Mouse (Mus musculus) stomach, adult 2 months (tissue): ENCODE results near the gene Olfr934. TPM values are rescaled to one million over a fixed set of nuclear protein-coding genes. Genes with fewer than 3 reads are reported as not detected.

Experiments
- polyA plus RNA-seq: library from polyadenylated mRNA; depleted of rRNA; stranded (reverse); fragments of >200 nt; gene quantifications from 2 replicates; pipeline ENCODE4 v1.2.3, GENCODE M21; 2012; rRNA removed

The Olfr934 gene
- polyA plus RNA-seq, result not detected in 2 replicates

DNA sequence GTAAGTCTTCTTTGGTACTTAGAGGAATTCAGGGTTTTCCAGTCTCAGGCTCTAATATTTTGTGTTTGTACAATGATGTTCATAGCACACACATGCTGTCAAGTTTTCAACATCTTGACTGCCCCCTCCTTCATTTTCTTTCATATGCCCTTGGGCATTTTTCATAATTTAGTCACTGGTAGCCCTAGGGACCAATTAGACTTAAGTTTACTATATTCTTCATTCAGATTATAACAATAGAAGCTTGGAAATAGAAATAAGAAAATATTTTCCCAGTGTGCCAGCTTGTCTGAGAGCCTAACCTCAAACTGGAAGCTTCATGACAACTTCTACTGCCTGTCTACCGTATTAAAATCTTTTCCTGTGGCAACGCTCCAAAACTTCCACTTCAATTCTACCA lies at the start of gene Olfr934:
Gene Olfr934, minus strand, starts transcription at position 101 of the 400 bp plus-strand sequence.

DNA sequence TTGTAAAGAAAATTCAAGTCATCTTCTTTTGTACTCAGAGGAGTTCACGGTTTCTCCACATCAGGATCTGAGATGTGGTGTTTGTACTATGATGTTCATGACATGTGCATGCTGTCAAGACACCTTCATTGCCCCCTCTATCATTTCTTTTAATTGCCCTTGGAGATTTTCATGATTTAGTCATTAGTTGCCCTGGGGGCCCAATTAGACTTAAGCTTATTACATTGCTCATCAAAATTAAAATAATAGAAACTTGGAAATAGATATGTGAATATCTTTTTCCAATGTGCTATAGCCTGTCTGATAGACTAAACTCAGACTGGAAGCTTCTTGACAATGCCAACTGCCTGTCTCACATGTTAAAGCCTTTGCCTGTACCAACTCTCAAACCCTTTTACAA lies 35.2 kb upstream of the Olfr934 start, which contains the start of gene Olfr146:
Gene Olfr146, minus strand, starts transcription at position 101 of the 400 bp plus-strand sequence.

GRCm38 (mm10) chr9:38999583-38999982 lies 11.5 kb upstream of the Olfr934 start, which contains the start of gene Olfr935:
Gene Olfr935, minus strand, starts transcription at chr9:38999683.

DNA sequence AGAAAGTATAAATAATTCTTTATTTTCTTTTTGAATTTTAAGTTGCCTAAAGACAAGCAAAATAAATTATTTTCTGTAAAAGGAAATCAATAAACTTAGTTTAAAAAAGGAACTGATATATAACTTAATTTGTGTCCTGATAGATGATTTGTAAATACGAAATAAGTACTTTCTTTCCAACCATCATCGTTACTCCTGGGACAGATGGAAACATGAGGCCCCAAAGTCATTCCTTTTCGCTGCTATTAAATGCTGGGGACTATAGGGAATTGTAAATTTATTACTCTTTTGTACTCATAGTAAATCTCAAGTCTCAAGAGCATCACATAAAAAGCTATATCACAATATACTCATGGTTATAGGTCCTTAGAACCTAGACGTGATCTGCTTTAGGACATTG lies 16.1 kb downstream of the Olfr934 start, which contains the start of gene Olfr933:
Gene Olfr933, plus strand, starts transcription at position 301 of the 400 bp plus-strand sequence.

Other genes starting within 250 kb of the Olfr934 start
- not detected in 2 replicates for gene Olfr920, start 236.0 kb downstream of the Olfr934 start, polyA plus RNA-seq
- gene Olfr921, start 215.2 kb downstream of the Olfr934 start, polyA plus RNA-seq, result not detected in 2 replicates
- not detected in 2 replicates for gene Olfr922, start 173.7 kb downstream of the Olfr934 start, polyA plus RNA-seq
- not detected in 2 replicates for gene Olfr923, start 161.8 kb downstream of the Olfr934 start, polyA plus RNA-seq
- gene Olfr924, start 143.9 kb downstream of the Olfr934 start, polyA plus RNA-seq, result not detected in 2 replicates
- not detected in 2 replicates for gene Olfr26, start 133.3 kb downstream of the Olfr934 start, polyA plus RNA-seq
- gene Olfr926, start 111.2 kb downstream of the Olfr934 start, polyA plus RNA-seq, result not detected in 2 replicates
- not detected in 2 replicates for gene Olfr930, start 58.5 kb downstream of the Olfr934 start, polyA plus RNA-seq
- gene Olfr933, start 16.0 kb downstream of the Olfr934 start, polyA plus RNA-seq, result not detected in 2 replicates
- not detected in 2 replicates for gene Olfr935, start 11.4 kb upstream of the Olfr934 start, polyA plus RNA-seq
- not detected in 2 replicates for gene Olfr146, start 35.1 kb upstream of the Olfr934 start, polyA plus RNA-seq
- gene Olfr937, start 76.6 kb upstream of the Olfr934 start, polyA plus RNA-seq, result not detected in 2 replicates
- gene Olfr938, start 90.6 kb upstream of the Olfr934 start, polyA plus RNA-seq, result not detected in 2 replicates
- not detected in 2 replicates for gene Olfr27, start 139.8 kb upstream of the Olfr934 start, polyA plus RNA-seq
- not detected in 2 replicates for gene Olfr943, start 178.0 kb upstream of the Olfr934 start, polyA plus RNA-seq
- gene Olfr944, start 213.6 kb upstream of the Olfr934 start, polyA plus RNA-seq, result not detected in 2 replicates